Mouse (Mus musculus): Measurements from ENCODE around the gene Ilkap.

Ilkap gene

DNA sequence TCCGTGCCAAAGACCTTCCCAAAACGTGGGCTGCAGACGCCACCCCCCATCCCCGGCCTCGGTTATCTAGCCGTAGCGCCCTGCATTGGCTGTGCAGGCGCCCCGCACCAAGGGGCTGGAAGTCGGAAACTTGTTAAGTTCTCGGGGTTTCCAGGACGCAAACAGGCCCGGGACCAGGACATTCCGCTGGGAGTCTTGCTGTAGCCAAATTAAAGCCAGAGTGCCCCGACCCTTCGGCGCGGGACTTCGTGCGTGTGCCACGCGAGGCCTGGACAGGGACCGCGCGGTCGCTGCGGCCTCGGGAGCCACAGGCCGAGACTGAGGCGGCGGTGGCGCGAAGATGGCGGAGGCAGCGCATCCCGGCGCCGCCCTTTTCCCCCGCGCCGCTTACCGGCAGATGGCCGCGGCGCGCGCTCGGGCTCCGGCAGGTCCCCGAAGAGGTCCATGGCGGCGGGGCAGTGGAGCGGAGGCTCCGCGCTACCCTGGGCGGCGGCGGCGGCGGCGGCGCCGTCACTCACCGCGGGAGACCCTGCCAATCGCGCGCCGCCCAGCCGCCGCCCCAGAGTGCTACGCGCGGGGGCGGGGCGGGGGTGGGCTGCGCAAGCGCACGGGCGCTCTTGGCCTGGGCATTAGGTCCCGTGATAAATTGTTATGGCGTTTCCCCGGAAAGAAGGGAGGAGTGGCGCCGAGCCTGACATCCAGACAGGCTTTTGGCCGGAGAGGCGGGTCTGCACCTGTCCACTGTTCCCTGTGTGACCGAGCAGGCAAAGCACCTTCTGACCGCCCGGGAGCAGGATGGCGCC, at the start of gene Ilkap:
TSS of gene Ilkap (minus strand) at position 556 of the 803 bp plus-strand sequence.
- peak; percentile 80 for DNase-seq

DNA sequence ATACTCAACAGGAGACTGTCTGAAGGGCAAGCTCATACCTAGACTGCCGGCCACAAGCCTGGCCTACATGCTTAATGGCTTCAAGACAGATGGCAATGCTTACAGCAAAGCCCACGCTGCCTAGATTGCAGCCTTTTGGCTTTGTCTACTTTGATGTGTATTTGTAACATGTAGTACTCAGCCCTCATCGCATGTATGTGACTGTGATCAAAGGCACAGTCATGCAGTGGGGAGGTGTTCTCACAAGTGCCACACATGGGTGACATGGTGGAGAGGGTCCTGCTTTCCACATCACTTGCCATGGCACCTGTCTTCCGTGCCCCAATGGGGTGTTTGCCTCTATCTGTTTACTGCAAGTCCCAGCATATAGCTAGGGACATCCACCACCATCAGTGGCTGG, 47.9 kb upstream of the Ilkap start:
- no peak for DNase-seq

DNA sequence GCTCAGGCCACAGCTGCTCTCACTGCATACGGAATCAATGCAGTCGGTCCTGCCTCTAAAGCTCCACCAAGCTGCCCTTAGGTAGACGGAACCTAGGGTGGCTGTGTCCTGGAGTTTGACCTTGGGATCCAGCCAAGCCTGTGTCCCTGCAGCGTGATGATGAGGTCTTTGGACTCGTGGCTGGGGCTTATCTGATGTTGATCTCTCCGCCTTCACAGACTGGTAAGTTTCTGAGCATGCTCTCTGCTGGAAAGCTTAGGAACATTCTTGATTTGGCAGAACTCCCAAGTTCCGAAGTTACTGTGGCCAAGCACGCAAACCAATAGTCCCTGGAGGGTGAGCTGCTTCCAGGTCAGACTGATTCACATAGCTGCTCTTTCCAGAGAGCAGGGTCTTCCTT, 47.4 kb upstream of the Ilkap start:
- DNase-seq, result no peak

DNA sequence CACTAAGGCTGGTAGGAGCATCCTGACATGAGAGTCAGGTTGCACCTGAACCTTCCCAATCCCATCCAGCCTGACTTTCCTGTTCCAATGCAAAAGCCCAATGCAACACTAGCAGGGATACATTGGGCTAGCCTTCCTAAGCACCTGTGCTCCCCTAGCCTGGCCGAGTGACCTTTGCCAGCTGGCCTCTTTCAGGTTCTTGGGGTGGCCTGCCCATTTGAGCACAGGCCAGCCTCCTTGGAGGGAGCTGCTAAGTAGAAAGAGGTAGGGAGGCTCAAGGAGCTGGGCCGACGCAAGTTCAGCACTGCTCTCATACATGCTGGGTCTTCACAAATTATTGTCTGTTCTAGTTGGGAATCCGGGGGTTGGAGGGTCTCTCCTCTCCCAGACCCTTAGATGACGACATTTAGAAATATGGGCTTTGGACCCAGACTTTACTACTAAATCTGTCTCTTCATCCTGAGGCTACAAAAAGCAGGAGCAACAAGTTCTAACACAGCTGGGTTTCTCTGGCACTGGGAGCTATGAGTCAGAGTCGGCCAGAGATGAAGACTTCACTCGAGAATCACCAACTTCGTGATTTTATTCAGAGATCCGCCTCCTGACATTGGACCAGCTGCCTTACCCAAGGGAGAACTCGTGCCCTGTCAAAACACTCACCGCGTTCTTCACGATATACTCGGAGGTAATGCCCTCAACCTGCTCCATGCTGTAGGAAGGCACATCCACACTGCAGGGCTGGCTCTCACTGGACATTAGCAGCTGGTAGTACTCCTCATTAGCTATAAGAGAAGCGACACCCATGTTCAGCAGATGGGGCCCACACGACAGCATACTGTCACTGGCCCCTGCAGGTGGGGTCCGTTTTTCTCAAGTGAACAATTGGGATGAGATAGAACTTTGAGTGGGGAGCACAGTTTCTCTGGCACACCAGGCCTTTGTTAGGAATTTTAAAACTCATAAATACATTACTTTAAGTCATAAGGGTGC, 46.5 kb upstream of the Ilkap start:
- DNase-seq, result no peak

DNA sequence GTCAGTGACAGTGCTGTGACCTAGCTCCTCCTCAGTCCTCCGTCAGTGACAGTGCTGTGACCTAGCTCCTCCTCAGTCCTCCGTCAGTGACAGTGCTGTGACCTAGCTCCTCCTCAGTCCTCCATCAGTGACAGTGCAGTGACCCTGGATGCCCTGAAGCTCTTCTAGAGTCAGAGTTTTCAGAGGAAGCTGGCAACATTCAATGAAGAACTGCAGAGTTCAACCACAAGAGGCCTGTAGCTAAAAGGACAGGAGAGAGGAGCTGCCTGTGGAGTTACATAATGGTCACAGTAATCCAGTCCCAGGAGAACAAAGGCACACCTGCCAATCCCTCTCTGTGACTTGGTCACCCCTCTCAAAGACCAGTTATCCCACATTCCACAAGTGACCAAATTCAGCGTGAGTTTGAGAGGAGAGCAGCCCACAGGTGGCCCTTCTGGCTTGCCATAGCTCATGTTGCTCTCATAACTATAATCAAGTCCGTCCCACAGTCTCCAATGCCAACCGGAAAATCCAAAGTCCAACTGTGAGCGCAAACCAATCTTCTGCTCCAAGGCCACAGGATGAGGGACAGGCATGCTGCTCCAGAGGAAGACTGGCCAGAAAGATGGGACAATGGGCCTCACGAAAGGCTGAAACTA, 43.9 kb upstream of the Ilkap start:
- no peak for DNase-seq

DNA sequence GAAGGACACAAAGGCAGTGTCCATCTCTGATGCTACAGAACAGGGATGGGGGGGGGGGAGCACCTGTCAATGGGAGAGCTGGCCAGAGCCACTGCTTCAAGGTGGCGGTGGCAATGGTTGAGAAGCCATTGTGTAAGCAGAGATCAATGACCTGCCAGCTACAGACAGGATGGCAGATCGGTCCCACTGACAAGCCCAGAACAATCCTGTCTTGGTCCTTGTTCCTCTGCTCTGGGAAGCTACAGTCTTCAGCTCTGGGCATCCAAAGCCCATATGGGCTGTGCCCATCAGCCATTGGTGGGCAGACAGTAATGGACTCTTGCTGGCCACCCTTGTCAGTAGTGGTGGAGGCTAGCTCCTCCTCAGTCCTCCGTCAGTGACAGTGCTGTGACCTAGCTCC, 43.2 kb upstream of the Ilkap start:
- DNase-seq, result no peak

DNA sequence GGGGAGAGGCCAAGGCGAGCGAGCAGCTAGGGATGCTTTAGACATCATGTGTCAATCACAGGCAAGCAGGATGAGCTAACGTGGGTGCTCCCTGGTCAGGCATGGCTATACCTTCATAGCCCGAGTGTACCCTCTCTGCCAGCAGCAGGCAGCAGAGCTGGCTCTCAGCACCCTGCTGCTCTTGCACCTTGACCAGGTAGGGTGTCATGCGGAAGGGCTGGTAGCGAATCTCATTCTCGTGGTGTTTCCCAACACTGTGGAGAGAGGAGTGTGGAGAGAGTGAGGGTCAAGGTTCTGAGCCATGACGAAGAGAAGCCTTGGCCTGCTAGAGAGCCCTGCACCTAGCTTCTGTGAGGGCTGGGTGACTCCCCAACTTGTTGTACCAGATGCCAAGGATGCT, 41.2 kb upstream of the Ilkap start:
- no peak for DNase-seq

DNA sequence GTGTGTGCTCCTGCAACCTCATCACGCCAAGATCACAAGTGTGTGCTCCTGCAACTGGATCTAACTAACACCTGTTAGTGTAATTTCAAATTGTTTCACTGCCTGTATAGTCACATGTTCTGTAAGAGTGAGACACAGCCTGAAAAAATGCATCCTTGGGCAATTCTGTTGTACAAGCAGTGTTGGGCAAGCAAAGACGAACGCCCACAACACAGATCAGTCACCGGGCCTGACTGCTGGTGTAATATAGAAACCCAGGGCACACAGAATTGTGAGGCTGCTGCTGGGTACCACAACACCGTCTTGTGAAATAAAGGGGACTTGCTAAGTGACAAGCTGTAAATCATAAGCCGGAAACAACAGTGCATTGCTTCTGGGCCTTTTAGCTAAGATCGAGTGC, 39.0 kb upstream of the Ilkap start:
- no peak for DNase-seq

DNA sequence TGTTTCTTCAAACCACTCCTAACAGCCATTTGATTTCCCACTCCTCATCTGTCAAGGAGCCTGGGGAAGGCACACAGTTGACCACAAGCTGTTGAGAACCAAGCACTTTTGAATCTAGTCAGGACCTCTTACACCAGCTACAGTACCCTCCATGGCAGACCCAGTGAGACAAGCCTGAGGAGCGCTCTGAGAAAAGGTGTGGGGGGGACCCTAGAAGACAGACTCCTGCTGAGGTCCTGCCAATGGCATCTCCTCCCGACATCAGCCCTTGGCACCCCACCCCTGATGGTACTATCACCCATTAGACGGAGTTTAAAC, 38.4 kb upstream of the Ilkap start:
- DNase-seq, result no peak

DNA sequence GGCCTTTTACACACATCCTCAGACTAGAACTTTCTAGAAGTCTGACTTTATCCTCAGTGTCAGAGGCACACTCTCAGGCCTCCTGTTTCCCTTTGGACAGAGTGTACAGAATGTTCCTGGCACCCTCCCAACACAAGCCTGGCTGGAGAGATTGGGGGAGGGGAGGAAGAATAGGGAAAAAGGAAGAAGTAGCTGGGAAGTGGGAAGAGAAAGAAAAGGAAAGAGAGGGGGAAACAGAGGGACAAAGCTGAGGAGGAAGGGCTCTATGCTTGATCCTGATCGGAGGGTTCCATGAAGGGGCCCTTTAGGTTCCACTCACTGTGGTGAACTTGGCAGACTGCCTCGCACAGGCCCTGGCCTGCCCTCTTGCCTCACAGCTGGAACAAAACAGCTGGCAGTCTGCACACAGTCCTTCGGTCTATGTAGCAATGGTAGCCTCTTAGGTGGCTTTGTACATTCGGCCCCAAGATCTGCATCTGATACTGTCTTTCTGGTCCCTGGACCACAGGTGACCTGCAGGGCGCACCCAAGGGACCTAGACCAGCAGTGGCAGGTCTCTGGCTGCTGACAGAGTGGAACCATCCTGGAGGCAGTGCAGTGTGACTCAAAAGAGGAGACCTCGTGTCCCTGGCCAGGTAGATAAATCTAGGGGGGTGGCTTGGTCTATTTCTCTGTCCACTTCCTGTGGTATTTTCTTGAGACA, 37.9 kb upstream of the Ilkap start:
- DNase-seq, result no peak

DNA sequence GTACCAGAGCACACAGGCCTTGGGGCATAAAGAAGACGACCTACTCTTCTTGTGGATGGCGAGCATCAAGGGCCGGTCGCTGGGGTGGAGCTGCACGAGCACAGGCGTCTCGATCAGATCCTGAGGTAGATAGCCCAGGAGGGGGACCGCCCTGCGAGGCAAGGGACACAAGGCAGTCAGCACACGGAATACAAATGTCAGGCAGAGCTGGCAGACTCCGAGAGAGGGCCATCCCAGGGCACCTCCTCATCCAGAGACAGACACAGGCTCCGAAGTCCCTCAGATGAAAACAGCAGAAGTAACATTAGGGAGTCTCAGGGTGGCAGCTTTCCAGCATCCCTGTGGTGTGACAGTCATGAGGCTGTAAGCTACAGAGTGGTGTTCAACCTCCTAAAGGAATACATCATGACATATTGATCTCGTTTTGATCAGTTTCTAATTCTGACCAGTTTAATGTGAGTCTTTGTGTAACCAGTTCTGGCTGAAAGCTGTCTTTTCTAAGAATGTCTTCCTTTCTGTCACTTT, 37.1 kb upstream of the Ilkap start:
- no peak for DNase-seq

DNA sequence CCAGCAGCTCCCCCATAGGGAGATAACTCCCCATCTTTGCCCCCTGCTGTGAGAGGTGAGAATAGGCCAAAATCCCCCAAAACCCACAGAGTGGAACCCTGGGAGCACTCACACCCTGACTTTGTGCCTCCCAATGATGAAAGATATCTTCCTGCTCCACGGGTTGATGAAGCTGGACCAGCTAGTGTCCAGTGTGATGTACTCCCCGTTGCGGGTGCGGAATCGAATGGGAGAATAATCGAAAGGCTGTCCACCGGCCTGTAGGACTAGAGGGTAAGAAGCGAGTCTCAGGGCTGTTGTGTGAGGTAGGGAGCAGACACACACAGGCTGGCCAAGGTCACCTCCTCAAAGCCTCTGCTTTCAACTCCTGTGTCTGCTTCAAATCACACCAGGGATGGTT, 36.3 kb upstream of the Ilkap start:
- DNase-seq, result no peak

DNA sequence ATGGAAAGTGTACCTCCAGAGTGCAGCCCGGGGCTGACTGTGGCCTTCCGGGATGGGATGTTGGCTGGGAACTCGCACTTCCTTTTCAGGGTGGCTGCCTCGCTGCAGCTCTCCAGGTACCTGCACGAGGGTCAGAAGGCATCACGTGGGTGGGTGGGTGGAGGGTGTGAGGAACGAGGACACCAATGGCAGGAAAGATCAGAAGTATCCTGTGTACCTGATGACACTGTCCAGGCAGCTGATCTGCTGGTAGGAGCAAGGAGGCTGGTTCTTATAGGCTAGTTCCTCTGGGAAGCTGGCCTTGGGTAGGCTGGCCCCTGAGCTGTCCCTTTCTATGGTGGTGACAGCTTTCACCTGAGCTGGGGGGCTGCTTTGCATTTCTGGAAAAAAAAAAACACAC, 32.1 kb upstream of the Ilkap start:
- no peak for DNase-seq

DNA sequence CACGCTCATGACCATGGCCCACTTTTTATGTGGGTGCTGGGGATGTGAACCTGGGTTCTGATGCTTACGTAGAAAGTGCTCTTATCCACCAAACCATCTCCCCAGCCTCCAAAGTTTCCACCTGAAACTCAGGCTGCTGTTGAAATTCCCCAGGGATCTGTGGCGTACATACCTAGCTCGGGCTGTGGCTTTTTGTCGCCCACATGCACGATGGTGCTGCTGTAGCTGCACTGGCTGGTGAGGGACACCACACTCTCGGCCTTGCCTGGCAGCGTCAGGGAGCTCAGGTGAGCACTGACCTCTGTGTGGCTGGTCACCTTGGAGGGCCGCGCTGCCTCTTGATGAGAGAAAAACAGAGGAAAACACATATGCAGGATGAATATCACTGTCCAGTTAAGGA, 30.6 kb upstream of the Ilkap start:
- no peak for DNase-seq

DNA sequence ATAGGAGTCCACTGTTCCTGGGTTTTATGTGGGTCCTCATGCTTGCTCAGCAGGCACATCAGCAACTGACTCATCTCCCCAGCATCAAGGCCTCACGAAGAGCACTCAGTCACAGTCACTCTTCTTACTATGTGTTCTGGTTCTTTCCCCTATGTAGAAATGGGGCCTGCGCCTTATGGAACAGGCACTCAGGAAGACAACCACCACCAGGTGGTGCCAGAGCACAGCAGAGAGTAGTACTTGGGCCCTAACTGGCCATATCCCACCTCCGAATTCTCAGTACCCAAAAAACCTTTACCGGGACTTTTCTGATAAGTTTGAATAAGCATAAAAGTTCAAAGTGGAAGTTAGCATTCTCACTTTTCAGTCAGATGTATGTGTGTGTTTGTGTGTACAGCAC, 30.0 kb upstream of the Ilkap start:
- peak; percentile 82 for DNase-seq

DNA sequence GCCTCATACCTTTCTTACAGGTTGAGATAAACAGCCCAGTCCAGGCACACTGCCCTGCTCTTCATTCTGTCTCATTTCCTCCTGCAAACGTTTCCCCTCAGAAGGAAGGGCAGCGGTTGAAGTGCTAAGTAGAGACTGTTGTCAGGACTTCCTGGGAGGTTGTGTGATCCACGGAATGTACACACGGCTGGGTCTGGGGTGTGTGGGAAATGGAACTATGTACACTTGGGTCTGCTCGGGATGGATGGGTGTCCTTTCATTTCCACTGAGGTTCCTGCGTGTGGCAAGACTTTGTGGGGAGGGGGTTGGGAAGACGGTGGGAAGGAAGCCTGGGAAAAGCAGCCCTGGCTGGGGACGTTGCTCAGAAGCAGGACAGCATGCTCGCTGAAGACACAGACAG, 27.8 kb upstream of the Ilkap start:
- no peak for DNase-seq

DNA sequence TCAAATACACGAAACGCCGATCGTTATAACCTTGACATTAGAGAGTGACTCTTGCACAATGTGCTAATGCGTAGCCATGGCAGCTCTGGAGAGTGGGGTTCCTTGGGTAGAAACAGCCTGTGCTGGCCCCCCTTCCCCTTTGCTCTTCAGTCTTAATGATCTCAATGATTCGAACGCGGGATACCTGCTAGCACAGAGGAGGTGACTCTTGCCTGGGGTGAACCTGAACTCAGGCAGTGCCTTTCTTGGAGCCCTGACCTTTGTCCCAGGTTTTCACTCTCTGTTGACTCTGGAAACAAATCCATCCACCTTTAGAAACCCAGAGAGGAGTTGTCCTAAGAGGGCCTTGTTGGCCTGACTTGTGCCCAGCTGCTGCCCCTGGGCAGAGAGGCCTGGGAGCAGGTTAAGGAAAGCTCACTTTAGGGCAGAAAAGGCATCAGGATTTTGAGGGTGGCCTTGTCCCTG, 22.0 kb upstream of the Ilkap start:
- no peak for DNase-seq

DNA sequence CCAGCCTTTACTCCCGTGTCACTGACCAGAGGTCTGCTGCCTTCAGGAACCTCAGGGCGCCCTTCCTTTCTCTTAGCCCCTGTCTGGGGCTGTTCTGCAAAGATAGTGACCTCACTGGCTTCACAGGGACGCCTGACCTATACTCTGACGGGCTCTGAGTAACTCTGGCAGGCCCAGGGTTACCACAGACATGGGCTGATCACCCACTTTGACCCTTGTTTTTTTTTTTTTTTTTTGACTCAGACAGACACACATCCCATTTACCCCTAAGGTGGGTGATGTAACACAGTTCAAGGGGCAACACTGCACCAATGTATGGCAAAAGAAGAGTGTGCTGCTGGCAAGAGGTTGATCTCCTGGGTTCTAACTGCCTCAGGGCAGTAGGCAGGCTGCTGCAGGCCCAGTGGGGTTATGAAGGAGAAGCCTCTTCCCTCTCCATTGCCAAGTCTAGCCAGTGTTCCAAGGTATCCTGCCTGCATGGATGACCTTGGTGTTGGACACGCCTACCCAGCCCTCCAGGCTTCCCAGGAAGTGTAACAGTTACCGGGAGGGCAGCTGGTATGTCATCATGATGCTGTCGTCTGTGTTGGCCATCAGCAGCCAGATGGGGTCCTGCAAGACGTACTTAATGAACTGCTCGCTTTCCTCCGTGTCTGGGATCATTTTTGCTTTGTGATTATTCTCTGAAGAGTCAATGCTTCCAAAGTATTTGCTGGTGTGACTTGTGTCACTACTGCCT, 21.4 kb upstream of the Ilkap start:
- DNase-seq, result no peak

DNA sequence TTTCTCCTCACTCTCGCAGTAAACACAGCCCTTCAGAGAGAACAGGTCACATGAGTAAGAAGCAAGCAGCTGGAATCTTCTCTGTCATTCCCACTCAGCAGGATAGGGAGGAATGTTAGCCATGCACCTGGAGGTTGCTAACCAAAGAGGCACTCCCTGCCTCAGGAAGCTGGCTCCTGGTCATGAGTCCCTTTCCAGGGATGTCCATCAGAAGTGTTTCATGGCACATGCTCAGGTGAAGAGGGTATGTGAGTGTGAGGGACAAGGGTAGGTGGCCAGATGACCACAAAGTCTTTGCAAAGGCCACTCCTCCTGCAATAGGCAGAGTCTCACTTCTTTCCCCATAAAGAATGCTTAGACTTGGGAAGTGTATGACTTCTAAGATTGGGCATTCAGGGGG, 19.4 kb upstream of the Ilkap start:
- no peak for DNase-seq

DNA sequence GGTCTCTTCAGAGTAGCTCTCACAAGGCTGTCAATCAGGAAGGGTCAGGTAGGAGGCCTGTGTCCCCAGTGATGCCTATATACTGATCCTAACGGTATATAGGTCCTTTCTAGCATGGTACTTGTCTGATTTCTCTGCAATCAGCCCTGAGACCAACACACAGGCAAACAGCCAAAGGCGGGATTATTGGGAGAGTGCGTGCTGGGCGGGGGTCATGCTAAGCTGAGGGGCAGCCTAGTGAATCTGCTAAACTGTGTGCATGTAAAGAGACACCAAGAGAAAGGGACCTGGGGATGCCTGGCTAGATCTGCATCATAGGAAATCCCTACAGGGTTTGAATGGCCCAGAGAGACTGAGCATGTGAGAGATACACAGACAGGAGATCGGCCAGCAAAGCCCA, 16.7 kb upstream of the Ilkap start:
- no peak for DNase-seq

DNA sequence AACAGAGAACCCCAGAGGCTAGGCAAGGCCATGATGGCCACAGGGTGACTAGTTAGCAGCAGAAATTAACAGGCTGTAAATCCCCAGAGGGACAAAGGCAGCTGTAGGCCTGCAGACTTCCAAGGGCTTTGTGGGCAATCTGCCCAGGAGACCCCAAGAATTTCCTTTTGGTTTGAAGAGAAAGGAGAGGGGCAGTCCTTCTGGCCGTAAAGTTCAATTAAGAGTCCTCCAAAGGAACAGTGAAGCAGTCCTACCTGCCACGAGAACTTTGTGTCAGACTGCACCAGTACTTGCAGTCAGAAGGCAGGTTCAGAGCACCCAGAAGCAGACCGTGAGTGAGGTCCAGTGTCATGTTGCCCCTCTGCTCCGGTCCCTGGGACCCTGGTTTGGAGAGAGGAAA, 16.3 kb upstream of the Ilkap start:
- DNase-seq, result no peak
